Mouse (Mus musculus): ENCODE results near the gene Kif9.

GRCm38 (mm10) chr9:110568309-110568708, 91.6 kb downstream of the Kif9 start:
- no peak for TF ChIP-seq CTCF (IDR thresholded peaks at IDR 0.05; ENCODE audit: insufficient read depth, low read depth, low read length)
- TF ChIP-seq POLR2A (IDR thresholded peaks at IDR 0.05; ENCODE audit: insufficient read depth, low read depth, low read length) = no peak
